Mouse (Mus musculus) G1E (cell line): Measurements from ENCODE around the gene Adrb1.

Experiments
- CTCF ChIP-seq: IDR thresholded peaks from 2 replicates; pipeline ENCODE4 v1.5.1; 2012; ENCODE audit warnings: low read depth, low read length, inconsistent platforms, mixed read lengths
- GATA1 ChIP-seq: IDR thresholded peaks from 2 replicates; pipeline ENCODE4 v1.6.1; 2012; ENCODE audit warnings: borderline replicate concordance, low read length, inconsistent platforms, mixed read lengths
- TAL1 ChIP-seq: conservative IDR thresholded peaks from 2 replicates; pipeline ENCODE4 v1.6.1; 2012; ENCODE audit warnings: low read depth, low read length, inconsistent platforms, mixed read lengths

DNA sequence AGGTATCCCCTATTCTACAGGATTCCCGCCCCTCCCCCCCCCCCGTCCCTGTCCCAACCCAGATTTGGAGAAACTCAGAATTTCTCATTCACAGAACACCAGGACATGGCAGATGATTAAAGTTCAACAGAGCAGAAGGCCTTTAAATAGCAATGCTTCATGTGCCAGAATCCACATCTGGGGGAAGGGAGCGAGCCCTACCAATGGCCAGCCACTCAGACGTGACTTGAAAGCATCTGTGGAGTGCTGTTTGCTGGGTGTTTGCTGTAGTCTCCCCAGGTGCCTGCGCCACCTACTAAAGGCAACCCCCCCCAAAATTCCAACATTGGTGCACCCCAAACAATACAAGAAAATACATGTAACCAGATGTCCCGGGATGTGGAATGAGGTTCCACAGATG is 23.5 kb downstream of the Adrb1 start:
- no peak for TF ChIP-seq TAL1
- TF ChIP-seq CTCF = no peak
- TF ChIP-seq GATA1 = no peak
